Mouse (Mus musculus) liver, adult 2 months (tissue): ENCODE results near the gene Mmgt2.

Experiments used
- CTCF ChIP-seq: fragments of 200-500 bp; IDR thresholded peaks from 2 replicates; pipeline ENCODE4 v1.5.1; 2011; ENCODE audit warnings: low read depth, low read length, control low read depth
- POLR2A ChIP-seq: fragments of 200-500 bp; IDR thresholded peaks from 2 replicates; pipeline ENCODE4 v1.6.1; 2011; ENCODE audit warnings: low read length, control low read depth; ENCODE audit not compliant: insufficient read depth; ENCODE audit errors: extremely low read depth

DNA sequence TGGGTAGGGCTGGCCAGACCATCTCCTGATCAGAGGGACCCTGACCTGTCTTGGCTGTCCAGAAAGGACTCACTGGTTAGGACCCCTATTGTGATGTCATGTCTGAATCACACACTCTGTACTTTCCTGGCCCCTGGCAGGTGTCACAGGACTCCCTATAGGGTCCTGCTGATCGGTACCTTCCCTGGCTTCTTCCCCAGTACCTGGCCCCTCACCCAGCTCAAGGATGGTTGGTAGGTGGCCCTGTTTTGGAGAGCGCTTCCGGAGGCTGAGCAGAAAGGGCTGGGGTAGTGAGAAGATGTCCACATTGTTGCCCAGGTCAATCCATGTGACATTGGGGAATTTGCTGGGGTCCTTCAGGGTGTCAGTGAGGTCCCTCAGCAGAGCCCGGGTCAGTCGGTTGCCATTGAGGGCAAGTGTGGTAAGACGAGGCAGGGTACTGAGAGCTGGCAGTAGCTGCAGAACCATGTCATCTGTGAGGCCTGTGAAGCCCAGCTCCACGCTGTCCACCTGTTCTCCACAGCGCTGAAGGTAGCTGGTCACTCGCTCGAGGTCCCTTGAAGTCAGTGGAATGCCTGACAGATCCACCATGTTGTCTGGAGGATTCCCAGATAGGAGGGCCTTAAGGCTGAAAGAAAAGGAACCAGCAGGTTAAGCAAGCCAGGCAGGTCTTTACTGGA lies 42.7 kb upstream of the Mmgt2 start:
- TF ChIP-seq POLR2A (no peak), CTCF (no peak)
